Mouse (Mus musculus): Measurements from ENCODE around the gene Sh3kbp1. TPM values are rescaled to one million over a fixed set of nuclear protein-coding genes. Genes with fewer than 3 reads are reported as not detected.

Sh3kbp1 gene
- total RNA-seq, 2 experiments from 2014 or later = 23.1 to 27.2 TPM

DNA sequence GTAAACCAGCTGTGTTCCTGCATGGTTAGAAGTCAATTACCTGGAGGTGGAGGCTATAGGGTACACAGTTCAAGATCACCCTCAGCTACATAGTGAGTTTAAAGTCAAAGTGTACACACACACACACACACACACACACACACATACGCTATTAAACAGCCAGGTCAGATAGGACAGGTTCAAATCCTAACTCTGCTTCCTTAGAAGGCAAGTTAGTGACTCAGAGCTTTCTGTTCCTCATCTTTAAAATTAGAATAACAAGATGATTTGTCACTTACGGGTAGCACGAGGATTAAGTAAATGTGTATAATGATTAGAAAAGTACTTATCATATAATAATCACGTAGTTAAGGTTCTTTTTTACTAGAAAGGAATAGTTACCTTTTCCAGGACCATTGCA lies 208.2 kb downstream of the Sh3kbp1 start:
- no peak for DNase-seq

DNA sequence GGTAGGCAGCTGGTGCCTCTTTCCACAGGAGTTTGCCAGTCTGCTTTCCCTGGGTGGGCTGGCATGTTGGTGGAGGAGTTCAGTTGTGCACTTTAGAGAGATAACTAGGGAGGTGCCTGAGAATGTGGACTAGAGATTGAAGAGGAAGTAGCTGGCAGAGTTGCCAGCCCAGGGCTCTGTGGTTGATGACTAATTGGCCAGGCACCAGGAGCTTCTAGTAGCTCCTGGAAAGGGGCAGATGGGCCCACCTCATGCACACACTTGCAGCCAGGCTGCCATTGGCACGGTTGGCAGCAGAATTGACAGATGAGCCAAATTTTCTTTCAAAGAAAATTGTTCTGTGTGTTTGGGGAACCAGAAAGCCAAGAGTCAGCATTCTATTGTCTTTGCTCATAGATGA lies 210.3 kb downstream of the Sh3kbp1 start:
- peak; percentile 7 to 8 for DNase-seq

DNA sequence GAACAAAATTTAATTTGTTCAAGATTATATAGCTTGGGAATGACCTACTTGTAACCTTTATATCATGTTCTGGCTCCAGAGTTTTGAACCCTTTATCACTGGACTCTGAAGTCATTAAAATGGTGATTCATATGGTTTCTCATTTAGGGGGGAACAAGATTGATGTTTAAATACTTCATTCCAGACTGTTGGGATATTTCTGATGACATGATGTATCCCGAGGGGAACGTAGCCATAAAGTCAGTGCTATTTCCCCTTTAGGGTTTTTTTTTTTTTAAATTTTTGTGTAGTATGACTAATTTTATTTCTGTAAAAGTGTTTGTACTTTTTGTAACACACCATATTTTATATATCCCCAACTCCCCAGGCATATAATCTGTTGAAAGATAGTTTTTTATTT lies 212.7 kb downstream of the Sh3kbp1 start:
- DNase-seq = no peak

DNA sequence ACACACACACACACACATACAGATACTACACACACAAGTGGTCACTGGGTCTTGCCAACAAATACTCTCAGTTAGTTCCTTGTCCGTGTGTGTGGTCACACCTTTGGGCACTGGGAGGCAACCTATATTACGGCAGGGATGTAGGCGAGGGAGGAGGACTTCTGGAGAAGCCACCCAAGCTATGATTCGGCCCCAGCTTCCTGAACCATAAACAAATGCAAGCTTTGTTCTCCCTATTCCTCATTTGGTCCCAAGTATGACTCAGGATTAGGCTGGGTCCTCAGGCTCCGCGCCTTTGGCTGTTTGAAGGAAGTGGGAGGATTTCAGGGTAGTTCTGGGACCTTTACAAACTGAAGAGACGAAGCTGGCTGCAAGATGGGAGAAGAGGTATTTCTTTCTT lies 213.2 kb downstream of the Sh3kbp1 start:
- no peak for DNase-seq

DNA sequence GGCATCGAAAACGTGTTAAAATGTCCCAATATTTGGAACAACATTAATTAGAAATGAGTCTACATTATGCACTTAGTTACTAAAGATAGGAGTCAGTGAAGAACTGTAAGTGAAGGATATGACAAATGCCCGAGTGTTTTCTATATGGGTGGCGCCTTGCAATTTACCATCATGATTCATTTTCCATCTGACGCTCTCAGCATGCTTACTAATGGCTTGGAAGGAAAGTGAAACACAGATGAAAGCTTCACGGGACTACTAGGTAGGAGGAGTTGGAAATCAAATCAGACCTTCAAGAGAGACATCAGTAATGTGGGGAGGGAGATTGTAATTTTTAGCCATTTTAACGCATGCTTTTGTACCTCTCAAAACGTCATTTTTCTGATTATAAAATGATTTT lies 223.7 kb downstream of the Sh3kbp1 start:
- no peak for DNase-seq

DNA sequence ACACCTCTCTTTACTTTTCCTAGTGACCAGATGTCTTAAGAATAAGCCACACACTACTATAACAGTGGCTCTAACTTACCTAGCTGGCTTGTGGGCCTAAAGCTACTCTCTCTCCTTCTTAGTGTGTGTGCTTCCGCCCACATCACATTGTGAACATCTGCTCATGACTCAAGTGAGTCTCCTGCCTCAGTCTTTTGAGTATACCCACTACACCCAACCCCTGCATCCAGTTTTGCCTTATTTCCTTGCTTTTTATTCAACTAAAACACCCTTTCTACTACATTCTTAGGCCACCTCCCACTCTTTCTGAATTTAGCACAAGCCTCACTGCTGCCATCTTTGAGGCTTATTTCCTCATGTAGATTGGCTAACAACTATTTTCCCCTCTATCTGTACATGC lies 229.8 kb downstream of the Sh3kbp1 start:
- no peak for DNase-seq

DNA sequence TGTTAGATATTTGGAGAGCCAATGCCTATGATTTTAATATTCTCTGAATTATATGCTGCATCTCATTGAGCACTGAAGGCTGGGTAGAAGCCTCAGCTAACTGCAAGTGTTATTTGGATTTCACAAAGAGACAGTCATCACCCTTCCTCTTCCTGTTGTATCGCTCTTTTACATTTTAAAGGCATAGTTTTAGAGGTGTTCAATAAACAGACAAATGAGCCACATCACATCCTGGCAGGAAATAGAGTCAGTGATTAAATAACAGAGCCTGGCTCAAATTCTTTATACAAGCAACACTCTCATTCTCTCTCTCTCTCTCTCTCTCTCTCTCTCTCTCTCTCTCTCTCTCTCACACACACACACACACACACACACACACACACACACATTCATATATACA lies 231.1 kb downstream of the Sh3kbp1 start:
- no peak for DNase-seq

DNA sequence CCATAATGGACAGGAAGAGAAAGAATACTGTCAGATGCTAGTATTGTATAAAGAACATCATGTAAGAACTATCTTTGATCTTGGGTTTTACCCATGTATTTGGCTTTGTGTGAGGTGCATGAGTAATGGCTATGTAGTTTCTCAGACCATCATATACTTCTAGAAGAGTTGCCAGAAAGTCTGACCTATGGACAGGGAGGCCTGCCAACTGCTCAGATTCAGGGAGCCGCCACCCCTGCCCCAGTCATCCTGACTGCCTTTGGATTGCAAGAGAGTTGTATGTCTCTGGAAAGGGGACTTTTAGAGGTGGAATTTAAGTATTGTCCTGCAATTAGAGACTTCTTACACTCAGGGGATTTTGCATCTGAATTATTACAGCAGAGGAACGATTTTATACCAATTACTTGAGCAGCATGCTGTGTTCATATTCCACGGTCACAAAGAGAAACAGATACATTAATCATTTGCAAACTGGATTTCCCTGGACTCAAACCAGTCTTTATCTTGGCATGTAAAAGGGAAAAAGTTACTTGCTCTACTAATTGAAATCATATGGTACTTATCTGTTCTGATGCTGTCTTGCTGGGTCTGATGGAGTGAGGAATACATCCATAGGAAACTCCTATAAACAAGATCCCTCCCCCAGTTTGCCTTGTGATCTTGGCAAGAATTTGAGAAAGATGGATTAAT lies 233.9 kb downstream of the Sh3kbp1 start:
- DNase-seq = no peak

DNA sequence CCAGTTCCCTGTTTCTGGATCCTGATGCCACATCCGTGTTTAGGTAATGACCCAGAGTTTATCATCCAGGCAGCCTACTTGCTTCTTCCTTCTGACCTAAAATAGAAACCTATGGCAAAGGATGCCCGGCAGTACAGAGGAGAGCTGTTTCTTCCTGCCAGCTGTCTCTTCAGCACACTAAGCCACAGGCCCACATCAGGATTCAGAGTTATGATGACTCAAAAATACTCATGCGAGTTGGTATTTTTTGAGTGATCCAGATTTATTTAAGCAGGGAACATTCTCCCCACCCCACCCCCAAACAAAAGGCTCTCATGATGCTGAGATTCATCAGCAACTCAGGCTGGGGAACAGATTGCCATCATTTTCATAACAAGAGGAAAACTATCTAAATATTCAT lies 240.6 kb downstream of the Sh3kbp1 start:
- DNase-seq = no peak

DNA sequence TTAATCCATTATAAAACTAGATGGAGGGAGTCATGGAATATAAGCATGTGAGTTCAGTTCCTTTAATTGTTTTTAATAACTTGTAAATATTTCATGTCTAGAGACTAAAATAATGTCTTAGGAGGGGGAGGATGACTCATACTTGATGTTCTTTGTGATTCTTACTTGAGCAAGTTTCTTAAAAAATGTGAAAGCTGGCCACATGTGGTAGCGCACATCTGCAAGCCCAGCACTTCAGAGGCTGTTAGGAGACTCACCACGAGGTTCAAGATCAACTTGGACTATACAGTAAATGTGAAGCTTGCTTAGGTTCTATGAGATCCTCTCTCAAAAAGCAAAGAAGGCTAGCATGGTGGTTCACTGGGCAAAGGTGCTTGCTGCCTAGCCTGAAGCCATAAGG lies 245.4 kb downstream of the Sh3kbp1 start:
- DNase-seq = no peak

DNA sequence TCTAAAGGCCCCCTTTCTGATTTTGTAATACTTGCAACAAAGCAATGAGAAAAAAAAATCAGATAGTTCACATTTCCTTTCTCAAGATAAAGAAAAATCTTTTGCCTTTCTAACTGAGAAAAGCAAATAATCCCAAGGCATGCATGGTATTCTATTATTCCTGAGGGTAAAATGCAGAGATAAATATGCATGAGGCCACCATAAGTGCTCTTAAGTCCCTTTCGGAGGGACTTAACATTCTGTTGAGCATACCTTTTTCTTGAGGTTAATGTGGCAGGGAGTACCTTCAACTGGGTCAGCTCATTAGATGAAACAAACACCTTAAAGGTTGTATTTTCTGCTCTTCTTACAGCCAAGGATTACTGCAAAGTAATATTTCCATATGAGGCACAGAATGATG lies 250.7 kb downstream of the Sh3kbp1 start:
- no peak for DNase-seq

DNA sequence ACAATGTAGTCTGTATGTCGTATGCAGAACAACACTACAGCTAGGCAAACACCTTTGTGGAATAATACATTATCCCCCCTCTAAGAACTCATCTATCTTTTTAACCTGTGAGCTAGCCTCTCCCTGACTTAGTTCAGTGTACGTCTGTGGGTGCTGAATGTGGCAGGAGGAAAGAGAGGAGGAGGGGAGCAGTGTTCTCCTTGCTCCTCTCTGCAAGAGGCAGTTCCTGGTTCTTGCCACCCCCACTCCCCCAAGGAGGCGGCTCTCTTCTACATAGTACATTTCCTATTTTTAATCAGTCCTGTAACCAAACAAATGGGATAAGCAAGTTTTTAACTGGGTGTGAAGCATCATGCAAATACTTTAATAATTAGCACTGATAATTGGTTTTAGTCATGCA lies 252.4 kb downstream of the Sh3kbp1 start:
- DNase-seq = no peak

DNA sequence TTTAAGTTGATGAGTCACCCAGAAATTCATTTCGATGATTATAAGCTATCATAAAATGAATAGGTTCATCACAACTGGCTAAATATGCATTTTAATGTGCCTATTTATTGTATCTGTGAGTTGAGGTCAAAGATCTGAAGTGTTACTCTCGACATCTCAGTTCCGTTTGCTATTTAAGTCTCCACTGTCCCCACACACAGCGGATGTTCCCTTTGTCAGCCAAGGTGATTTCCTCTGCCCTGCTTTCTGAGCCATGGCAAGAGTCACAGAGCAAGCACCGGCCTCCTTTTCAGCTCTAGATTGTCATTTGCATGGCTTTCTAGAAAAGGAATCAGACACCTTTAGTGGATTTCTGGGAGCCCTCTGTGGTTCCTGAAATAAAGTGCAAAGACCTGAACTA lies 254.5 kb downstream of the Sh3kbp1 start:
- no peak for DNase-seq

DNA sequence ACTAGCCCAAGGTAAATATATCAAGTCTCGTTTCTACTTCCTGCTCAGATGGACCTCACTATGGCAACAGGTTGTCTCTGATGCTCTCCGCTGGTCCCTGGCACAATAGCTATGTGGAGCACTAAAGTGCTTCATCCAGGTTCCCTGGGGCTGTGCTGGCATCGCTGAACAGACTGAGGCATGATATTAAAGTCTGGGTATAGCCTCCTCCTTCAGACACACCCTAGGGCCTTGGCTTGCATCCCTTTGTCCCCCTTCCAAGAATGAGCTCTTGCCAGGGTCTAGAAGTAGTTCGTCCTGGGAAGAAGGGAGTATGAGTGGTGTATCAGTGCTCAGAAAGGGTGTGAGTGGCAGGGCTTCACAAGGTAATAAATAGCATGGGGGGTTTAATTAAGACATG lies 269.5 kb downstream of the Sh3kbp1 start:
- DNase-seq = no peak

DNA sequence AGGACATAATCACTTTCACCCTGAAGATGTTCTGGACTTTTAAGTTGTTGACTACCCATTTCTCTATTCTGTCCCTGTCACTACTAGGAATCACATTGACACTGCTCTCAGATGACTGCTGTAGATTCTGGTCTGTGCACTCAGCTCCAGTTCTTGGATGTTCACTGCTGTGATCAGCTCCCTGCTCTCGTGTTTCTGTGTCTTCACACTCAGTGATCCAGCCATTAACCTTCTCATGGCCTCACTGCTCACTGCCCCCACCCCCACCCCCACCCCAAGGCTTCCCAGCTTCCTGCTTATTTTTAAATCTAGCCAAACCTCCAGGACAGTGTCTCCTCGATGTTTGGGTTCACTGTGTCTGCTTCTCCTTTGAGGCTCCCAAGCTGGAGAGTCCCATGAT lies 271.0 kb downstream of the Sh3kbp1 start:
- no peak for DNase-seq

DNA sequence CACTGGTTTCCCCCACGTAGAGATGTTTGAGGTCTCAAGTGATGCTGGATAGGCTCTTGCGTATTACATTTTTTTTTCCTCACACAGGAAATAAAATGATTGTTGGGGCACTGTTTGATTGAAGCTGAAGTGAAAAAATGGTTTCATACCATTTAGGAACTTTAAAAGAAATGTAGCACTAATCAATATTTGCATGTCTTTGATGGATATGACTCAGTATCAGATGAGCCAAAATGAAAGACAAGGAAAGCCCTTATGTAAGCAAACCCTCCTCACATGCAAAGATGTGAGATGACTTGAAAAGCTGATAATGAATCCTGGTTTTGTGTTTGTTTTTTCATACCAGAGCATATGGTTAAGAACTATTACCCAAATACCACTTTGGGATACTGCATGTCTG lies 272.0 kb downstream of the Sh3kbp1 start:
- DNase-seq = no peak

DNA sequence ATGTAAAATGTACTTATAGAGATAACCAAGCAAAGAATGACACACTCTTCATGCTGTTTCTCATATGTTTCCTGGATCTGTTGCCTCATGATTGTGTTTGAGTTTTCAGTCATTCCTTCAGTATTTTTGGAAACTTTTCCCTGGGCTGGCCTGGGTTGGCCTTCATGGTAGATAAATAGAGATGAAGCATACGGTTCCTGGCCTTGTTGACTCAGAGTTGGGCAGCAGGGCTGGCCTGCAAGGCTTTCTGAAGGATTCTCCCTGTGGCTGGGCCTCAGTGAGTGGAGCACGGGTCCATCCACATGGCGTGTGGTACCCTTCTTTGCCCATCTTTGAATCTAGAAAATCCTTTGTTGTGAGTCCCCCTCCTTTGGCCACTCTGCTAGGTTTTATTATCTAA lies 276.3 kb downstream of the Sh3kbp1 start:
- DNase-seq = peak; percentile 20 to 46

DNA sequence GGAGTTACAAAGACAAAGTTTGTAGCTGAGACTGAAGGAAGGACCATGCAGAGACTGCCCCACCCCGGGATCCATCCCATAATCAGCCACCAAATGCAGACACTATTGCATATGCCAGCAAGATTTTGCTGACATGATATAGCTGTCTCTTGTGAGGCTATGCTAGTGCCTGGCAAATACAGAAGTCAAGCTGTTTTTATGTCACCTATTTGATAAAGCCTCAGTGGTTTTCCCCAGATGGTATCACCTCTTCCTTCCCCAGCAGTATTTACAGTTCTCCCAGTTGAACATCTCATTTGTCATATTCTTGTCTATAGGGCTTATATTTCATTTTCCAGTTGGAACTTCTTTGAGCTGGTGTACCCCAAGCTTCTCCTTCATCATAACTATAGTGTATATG lies 280.6 kb downstream of the Sh3kbp1 start:
- DNase-seq = no peak

DNA sequence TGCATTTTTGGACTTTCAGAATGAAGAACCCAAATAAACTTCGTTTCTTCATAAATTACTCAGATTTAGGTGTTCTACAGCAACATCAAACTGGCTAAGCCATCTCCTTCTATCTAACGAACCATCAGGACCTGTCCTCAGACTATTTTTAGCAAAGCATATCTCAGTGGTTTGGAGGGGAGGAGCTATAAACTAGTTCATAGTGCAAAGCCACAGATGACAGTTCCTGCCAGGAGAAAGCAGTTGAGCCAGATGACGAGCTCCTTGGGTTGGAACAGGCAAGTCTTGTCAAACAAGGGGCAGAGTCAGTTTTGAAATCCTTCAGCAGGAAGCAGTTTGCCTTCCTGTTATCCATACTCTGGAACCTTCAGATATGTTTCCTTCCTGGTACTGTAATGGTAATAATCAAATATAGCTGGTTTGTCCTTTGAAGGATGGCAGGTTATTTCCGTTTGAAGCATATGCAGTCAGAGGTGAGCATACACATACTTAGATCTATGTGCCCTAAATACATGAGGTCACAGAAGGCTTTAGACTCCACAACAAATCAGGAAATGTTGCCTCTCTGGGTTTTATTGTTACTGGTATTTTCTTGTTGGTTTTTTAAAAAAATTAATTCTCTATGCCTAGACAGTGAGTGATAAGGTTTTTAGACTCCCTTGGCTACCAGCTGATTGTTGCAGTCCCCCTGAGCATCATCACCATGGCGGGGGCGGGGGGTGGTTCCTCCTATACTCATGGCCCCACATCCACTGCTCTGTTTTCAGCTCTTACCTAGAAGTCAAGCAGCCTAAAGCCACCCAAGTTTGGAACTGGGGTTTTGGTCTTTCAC lies 282.6 kb downstream of the Sh3kbp1 start:
- peak in 1 of 2 experiments; percentile 6 for DNase-seq

DNA sequence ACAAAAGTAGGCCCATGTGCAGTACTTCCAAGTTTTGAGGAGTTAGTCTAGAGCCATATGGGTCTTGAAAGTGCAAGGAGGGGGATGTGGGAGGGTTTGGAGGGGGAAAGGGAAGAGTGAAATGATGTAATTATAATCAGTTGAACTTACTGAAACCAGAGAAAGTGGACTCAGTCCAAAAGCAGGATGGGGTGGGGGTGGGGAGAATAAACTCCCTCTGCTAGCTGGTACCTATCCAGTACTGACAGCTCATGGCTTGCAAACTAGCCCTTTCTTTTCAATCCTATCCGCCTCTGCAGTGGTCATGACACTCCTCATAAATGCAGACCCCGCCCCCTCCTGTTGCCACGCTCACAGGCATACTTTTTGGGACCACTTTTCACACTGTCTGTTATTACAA lies 283.5 kb downstream of the Sh3kbp1 start:
- DNase-seq = no peak

DNA sequence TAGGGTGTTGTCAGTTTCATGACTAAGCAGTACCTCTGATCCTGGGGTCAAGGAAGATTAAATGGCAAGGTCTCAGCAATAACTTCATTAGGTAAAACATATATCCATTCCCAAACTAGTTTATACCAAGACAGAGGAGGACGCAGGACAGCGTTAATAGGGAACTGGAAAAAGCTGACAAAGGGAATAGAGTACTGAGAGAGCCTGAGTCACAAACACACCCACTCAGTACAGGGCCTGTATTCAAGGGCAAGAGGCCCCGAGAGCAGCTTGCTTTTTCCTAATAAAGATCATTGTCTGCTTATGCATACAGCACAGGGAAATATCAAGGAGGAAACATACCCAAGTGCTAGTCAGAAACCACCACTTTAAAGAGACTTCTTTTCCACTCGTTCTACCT lies 284.5 kb downstream of the Sh3kbp1 start:
- DNase-seq = peak; percentile 2

DNA sequence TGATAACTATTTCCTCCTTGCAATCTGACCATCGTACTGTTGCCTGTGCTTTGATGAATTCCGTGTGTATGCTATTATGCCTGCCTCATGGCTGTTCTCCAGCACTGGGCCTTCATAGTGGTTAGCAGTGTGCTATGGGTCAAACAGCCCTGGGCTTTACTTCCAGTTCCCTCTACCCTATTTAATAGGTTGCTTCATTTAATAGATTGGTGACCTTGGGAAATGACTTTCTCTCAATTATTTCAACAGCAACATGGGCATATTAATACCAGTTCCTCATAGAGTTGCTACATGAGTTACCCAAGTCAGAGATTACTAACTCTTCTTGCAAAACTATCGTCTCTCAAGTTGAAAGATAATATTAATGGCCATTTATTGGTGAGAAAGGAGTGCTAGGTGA lies 285.0 kb downstream of the Sh3kbp1 start:
- peak in 1 of 2 experiments; percentile 4 for DNase-seq

DNA sequence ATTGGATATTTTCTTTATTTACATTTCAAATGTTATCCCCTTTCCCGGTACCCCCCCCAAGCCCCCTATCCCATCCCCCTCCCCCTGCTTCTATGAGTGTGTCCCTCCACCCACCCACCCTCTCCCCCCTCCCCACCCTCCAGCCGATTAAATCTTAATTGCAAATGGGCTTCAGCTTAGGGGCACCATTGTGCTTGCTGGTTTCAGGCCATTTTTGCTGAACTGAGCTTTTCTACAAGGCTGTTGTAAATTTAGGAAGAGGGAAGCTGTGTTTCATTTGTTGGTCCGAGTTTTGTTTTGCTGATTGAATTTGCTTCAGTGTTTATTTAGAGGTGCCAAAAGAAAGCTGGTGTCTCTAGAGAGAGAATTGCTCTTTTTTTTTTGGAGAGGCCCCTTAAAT lies 286.4 kb downstream of the Sh3kbp1 start:
- DNase-seq = no peak

DNA sequence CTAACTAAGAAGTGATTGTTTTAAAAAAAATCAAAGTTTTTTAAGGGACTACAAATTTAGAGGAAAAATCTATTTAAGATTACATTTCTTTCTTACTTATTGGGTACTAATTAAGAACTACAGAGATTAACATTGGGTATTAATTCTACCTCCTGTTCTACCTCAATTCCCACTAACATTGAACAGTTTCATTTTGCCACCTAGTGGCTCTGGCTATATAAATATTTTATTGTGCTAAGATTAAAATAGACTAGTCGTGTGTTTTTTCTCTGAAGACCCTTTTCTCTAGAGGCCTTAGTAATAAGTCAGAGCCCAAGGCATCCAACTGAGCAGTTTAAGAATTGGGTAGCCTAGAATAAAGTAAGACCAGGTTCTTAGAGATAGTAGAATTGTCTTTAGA lies 288.1 kb downstream of the Sh3kbp1 start:
- no peak for DNase-seq
